Comparison of ENCODE assay signal across 11 mouse cellular contexts in the genomic region with DNA sequence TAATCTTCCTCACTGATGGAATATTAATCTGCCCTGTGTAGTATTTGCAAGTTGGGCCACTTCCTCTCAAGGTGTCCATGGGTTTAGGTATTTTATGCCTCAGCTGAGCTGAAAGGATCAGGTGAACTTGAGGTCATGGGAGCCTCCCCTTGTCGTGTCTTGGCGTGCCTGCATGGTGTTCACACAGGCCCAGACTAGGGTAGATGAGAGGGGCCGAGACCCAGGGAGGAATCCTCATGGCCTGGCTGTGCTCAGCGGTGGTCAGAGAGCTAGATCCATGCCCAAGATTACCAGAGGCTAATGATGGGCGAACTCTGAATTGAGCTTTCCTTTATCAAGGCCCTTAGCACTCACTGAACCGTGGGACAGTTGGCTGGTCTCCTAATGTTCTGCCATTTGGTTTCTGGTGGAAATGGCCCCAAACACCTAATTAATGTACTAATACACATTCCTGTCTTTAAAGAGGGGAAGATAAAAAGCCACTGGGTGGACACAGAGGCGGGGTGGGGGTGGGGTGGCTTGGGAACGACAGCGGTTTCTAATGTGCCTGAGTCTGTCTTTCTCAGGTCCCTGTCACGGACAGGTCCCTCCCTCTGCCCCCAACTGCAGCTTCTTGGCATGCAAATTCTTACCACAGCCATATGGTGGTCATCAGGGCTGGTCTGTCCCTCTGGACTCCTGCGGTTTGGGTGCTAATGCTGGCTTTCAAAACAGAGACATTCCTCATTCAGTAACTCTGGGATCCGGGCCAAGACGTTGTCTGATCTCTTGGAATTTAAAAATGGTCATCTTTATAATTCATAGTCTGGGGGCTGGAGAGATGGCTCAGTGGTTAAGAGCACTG. TPM values are rescaled to one million over a fixed set of nuclear protein-coding genes. Genes with fewer than 3 reads are reported as not detected.
DNase-seq lines count a peak whose midpoint lies in the region; ATAC-seq and TF ChIP-seq lines count a peak whose summit lies in the region.
"Had no signal": no experiment of that assay in that cellular context is flagged by ENCODE, and none has a peak within 500 bp of the region (broad histone marks: within the 10 kb centered on the region; RNA-seq: fewer than 3 reads in every experiment).

No protein-coding gene starts in this region.

- H3K4me3 ChIP-seq in lung, adult 2 months (replicated peaks; ENCODE audit: extremely low read depth, low read depth, low read length) = no peak overlapping the region
- H3K4me3 ChIP-seq in kidney, embryonic 15.5 days (replicated peaks) = no peak overlapping the region
- H3K4me3 ChIP-seq: hindbrain, embryonic 12.5 days; limb, embryonic 15.5 days; neural tube, embryonic 12.5 days had no signal

- 62% methylated on average over 13 of the region's 13 CpGs for WGBS in lung, adult 2 months
- 21% methylated on average over 13 of the region's 13 CpGs for WGBS in kidney, embryonic 15.5 days

- no peak overlapping the region for H3K4me2 ChIP-seq in kidney, embryonic 15.5 days
- H3K4me2 ChIP-seq: hindbrain, embryonic 12.5 days; limb, embryonic 15.5 days; neural tube, embryonic 12.5 days had no signal

- peak; percentile 74 for ATAC-seq in kidney, embryonic 15.5 days (replicated peaks; ENCODE audit: low FRiP score)

- TF ChIP-seq CTCF in lung, adult 2 months (IDR thresholded peaks at IDR 0.05; ENCODE audit: insufficient read depth, low read length) = no peak

- H3K9ac ChIP-seq in kidney, embryonic 15.5 days = no peak overlapping the region
- H3K9ac ChIP-seq: hindbrain, embryonic 12.5 days; limb, embryonic 15.5 days; neural tube, embryonic 12.5 days had no signal

- no peaks in the 10 kb centered on the region for H3K9me3 ChIP-seq in kidney, embryonic 15.5 days (replicated peaks)
- H3K9me3 ChIP-seq: hindbrain, embryonic 12.5 days; limb, embryonic 15.5 days; neural tube, embryonic 12.5 days had no signal

- TF ChIP-seq POLR2A in lung, adult 2 months (IDR thresholded peaks at IDR 0.05; ENCODE audit: borderline replicate concordance, extremely low read depth, low read depth, low read length) = no peak

- DNase-seq in adrenal gland, adult 2 months = peak; percentile 48
- DNase-seq in adrenal gland, adult 18-20 months (ENCODE audit: low spot score in 2 of 2) = no peak
- peak; percentile 37 to 58 for DNase-seq in lung, adult 18-20 months
- no peak for DNase-seq in lung, adult 2 months
- peak; percentile 42 for DNase-seq in skeletal muscle tissue, adult 2 months (ENCODE audit: low read depth, low spot score)
- DNase-seq in c-Kit-positive CD71-positive TER-119-positive erythroid progenitor cells, embryonic 14.5 days (ENCODE audit: low spot score) = no peak
- DNase-seq in layer of hippocampus, adult 9-10 months (ENCODE audit: low spot score) = no peak

- H3K36me3 ChIP-seq in kidney, embryonic 15.5 days = no peaks in the 10 kb centered on the region
- H3K36me3 ChIP-seq: hindbrain, embryonic 12.5 days; limb, embryonic 15.5 days; neural tube, embryonic 12.5 days had no signal

- H3K27me3 ChIP-seq in kidney, embryonic 15.5 days = no peaks in the 10 kb centered on the region
- H3K27me3 ChIP-seq: hindbrain, embryonic 12.5 days; limb, embryonic 15.5 days; neural tube, embryonic 12.5 days had no signal

- H3K27ac ChIP-seq in kidney, embryonic 15.5 days = peak overlapping the region; percentile 43
- H3K27ac ChIP-seq: hindbrain, embryonic 12.5 days; limb, embryonic 15.5 days; neural tube, embryonic 12.5 days had no signal

- no peaks in the 10 kb centered on the region for H3K4me1 ChIP-seq in lung, adult 2 months (ENCODE audit: control insufficient read depth, insufficient read depth, low read length)
- H3K4me1 ChIP-seq in kidney, embryonic 15.5 days = peaks cover 16% of the 10 kb centered on the region
- H3K4me1 ChIP-seq: hindbrain, embryonic 12.5 days; neural tube, embryonic 12.5 days had no signal

RNA-seq across cellular contexts. Expression of a gene that starts 56.0 kb away (rescaled TPM):
- 100 to 1,000 TPM; 169 to 249 TPM for total RNA-seq in adrenal gland, adult 2 months (2021)
- polyA plus RNA-seq in adrenal gland, adult 2 months (2012; rRNA removed) = 18.0 and 18.5 TPM in 2 replicates
- 100 to 1,000 TPM; 151 to 215 TPM for total RNA-seq in adrenal gland, adult 18-20 months (2021)
- 76.1 and 85.7 TPM in 2 replicates for polyA plus RNA-seq in lung, adult 2 months (2012; rRNA removed)
- polyA plus RNA-seq in kidney, embryonic 15.5 days (2015; fragmentation: Nextera tagmentation; extraction: Ambion mirVana) = 2,212 and 2,256 TPM in 2 replicates

Comparison
In these comparisons a context has a peak if more than half of its experiments do, and no peak if none do; other contexts are left out.
1. DNase-seq: peak in adrenal gland, adult 2 months (single experiment), lung, adult 18-20 months (2 of 2) and skeletal muscle tissue, adult 2 months (single experiment); none in adrenal gland, adult 18-20 months (0 of 2), lung, adult 2 months (single experiment), c-Kit-positive CD71-positive TER-119-positive erythroid progenitor cells, embryonic 14.5 days (single experiment) and layer of hippocampus, adult 9-10 months (single experiment).
2. RNA of a gene that starts 56.0 kb away (polyA plus RNA-seq): 2,212 to 2,256 TPM in kidney, embryonic 15.5 days; 76.1 to 85.7 TPM in lung, adult 2 months and 18.0 to 18.5 TPM in adrenal gland, adult 2 months; every median in the first group is over 10 times any median in the second.